Mouse (Mus musculus) stomach, adult 2 months (tissue): Measurements from ENCODE around the gene Lgi1. TPM values are rescaled to one million over a fixed set of nuclear protein-coding genes. Genes with fewer than 3 reads are reported as not detected.

ENCODE experiments used
- polyA plus RNA-seq: library from polyadenylated mRNA; depleted of rRNA; stranded (reverse); fragments of >200 nt; gene quantifications from 2 replicates; pipeline ENCODE4 v1.2.3, GENCODE M21; 2012; rRNA removed

Lgi1 gene
- polyA plus RNA-seq = 0.03 and 0.09 TPM in 2 replicates

DNA sequence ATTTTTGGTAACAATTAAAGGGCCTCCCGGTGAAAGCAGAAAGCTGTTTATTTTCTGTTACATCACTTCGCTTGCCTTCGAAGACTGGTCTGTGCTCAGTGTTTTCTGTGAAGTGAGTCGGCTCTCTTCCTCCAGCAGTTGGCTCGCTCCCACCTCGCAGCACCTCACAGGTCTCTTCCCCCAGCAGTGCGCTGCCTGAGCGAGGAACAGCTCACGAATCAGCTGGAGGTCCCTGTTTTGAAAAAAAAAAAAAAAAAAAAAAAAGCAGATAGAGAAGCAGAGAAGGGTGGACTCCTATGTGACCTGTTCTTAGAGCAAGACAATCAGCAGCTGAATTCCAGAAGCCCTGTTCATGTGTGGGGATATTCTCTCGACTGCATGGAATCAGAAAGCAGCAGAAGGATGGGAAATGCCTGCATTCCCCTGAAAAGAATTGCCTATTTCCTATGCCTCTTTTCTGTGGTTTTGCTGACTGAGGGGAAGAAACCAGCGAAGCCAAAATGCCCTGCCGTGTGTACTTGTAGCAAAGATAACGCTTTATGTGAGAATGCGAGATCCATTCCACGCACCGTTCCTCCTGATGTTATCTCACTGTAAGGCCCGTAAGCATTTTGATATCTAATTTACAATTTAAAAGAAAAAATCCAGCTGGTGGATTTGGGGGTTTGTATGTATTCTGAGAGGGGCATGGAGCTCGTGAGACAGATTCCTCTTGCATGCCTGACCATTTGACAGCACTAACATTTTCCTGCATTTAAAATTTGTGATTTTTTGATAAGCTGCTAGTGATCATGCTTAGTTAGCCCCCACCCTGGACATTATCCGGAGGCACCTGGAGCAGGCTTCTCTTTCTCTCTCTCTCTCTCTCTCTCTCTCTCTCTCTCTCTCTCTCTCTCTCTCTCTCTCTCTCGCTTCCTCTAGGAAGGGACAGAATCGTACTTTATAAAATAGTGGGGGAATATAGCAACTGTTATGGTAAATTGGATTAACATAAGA is at the start of gene Lgi1:
TSS of gene Lgi1 (plus strand) at position 32 of the 996 bp plus-strand sequence.

GRCm38 (mm10) chr19:38223905-38224684 is 40.2 kb upstream of the Lgi1 start, which contains the start of gene Fra10ac1:
Fra10ac1 (minus strand) TSS chr19:38224156.

Other genes with a start within 250 kb of the Lgi1 start
- gene Myof, start 221.0 kb upstream of the Lgi1 start, polyA plus RNA-seq = 7.1 TPM in 2 replicates
- 0.61 and 0.84 TPM in 2 replicates for gene Cep55, start 209.5 kb upstream of the Lgi1 start, polyA plus RNA-seq
- 2.4 and 5.5 TPM in 2 replicates for gene Ffar4, start 167.5 kb upstream of the Lgi1 start, polyA plus RNA-seq
- 8.1 and 10.7 TPM in 2 replicates for gene Rbp4, start 139.3 kb upstream of the Lgi1 start, polyA plus RNA-seq
- gene Pde6c, start 131.8 kb upstream of the Lgi1 start, polyA plus RNA-seq = not detected in 2 replicates
- gene Fra10ac1, start 40.4 kb upstream of the Lgi1 start, polyA plus RNA-seq = 0.33 and 1.0 TPM in 2 replicates
- 8.1 and 16.1 TPM in 2 replicates for gene Slc35g1, start 131.4 kb downstream of the Lgi1 start, polyA plus RNA-seq
- gene Plce1, start 216.6 kb downstream of the Lgi1 start, polyA plus RNA-seq = 0.94 and 2.8 TPM in 2 replicates